Mouse (Mus musculus): Measurements from ENCODE around the gene Vmn1r78. TPM values are rescaled to one million over a fixed set of nuclear protein-coding genes. Genes with fewer than 3 reads are reported as not detected.
"Not testable (repeated sequence)": the region's sequence is repeated elsewhere in the genome, so short reads cannot be mapped to it uniquely, and the experiment has no call there.

Vmn1r78 gene
- polyA plus RNA-seq (2015; fragmentation: Nextera tagmentation; extraction: Ambion mirVana): not detected in 2 replicates

DNA sequence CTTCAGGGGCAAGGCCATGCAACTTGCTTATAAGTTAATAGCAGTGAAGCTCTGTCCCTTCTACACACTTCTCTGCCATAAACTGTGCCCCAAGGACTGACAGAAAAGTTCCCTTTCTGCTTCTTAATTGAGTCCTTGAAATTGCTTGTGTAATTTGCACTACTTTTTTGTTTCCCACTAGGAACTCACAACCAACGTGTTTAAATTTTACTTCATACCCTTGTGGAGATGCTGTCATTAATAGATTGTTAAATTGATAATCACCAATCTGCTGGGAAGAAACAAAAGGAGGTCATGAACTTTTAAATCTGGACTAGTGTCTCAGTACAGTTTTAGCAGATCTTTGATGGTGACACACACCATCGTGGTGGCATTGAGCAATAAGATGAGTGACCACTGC is at the start of gene Vmn1r78:
Vmn1r78 (plus strand) TSS at position 301 of the 400 bp plus-strand sequence.
- Histone ChIP-seq H3K4me2 (no peak within 1 kb of the TSS), H3K27ac (replicated peaks) (no peak within 1 kb of the TSS), H3K9me3 (replicated peaks) (no peaks in the 10 kb centered on the region), H3K9ac (no peak within 1 kb of the TSS), H3K27me3 (no peaks in the 10 kb centered on the region), H3K4me3 (replicated peaks) (no peak within 1 kb of the TSS), H3K36me3 (replicated peaks) (no peaks in the 10 kb centered on the region), H3K4me1 (replicated peaks) (no peaks in the 10 kb centered on the region)
- no peak for ATAC-seq (ENCODE audit: insufficient read depth)
- WGBS (ENCODE audit: insufficient replicate concordance): 42% methylated on average over 2 of the region's 2 CpGs

- not testable (repeated sequence) for H3K4me1 ChIP-seq (replicated peaks); H3K4me2 ChIP-seq; H3K9ac ChIP-seq; ATAC-seq (ENCODE audit: insufficient read depth); H3K27me3 ChIP-seq; H3K9me3 ChIP-seq (replicated peaks); H3K4me3 ChIP-seq (replicated peaks); H3K27ac ChIP-seq (replicated peaks); H3K36me3 ChIP-seq (replicated peaks)
- WGBS (ENCODE audit: insufficient replicate concordance): 29% methylated on average over 1 of the region's 1 CpGs
Measured at GRCm38 (mm10) chr7:12156463-12156862, 6.4 kb downstream of the Vmn1r78 start.

- not testable (repeated sequence) for H3K27me3 ChIP-seq; H3K36me3 ChIP-seq (replicated peaks); ATAC-seq (ENCODE audit: insufficient read depth); H3K27ac ChIP-seq (replicated peaks); H3K9me3 ChIP-seq (replicated peaks); H3K9ac ChIP-seq; H3K4me2 ChIP-seq; H3K4me1 ChIP-seq (replicated peaks); H3K4me3 ChIP-seq (replicated peaks)
Measured at GRCm38 (mm10) chr7:12170979-12171378, 20.9 kb downstream of the Vmn1r78 start, which contains the start of gene Vmn1r79. TSS of gene Vmn1r79 (plus strand) at chr7:12171279.

DNA sequence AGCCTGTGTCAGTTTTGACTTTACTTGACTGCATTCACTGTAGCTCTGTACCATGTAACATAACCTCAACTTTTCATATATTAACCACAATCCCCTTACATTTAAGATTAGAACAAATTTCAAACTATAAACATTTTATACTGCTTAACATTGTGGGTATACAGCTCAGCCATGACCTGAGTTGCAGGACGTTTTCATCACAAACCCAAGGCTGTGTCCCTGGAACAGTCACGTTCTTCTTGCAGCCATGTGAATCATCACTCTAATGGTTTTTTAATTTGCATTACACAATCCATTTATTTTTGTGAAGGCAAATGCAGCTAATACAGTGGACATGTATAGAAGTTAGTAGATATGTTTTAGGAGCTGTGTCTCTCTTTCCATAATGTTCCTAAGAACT is 22.9 kb downstream of the Vmn1r78 start:
- H3K9ac ChIP-seq; H3K9me3 ChIP-seq (replicated peaks); H3K4me1 ChIP-seq (replicated peaks); ATAC-seq (ENCODE audit: insufficient read depth); H3K4me2 ChIP-seq; H3K4me3 ChIP-seq (replicated peaks); H3K36me3 ChIP-seq (replicated peaks); H3K27ac ChIP-seq (replicated peaks); H3K27me3 ChIP-seq: not testable (repeated sequence)
- WGBS (ENCODE audit: insufficient replicate concordance): 48% methylated on average over 2 of the region's 2 CpGs

DNA sequence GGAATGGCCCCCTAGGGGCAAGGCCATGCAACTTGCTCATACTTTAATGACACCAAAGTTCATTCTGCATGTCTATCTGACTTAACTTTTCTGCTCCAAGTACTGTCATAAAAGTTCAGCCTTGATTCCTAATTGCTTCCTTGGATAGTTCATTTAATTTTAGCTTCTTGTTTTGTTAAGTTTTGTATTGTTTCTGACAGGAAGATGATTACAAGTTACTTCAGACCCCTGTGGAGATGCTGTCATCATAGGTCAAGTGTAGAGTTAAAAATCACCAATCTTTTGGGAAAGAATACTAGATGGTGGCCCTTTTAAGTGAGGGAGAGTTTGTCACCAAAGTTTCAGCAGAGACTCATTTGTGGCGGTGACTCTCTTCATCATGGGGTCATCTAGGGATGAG is 38.9 kb downstream of the Vmn1r78 start, which contains the start of gene Vmn1r80:
Vmn1r80 (plus strand) TSS at position 301 of the 400 bp plus-strand sequence.
- Histone ChIP-seq H3K9ac (no peak within 1 kb of the TSS), H3K9me3 (replicated peaks) (no peaks in the 10 kb centered on the region), H3K4me3 (replicated peaks) (no peak within 1 kb of the TSS), H3K27me3 (no peaks in the 10 kb centered on the region), H3K4me2 (no peak within 1 kb of the TSS), H3K27ac (replicated peaks) (no peak within 1 kb of the TSS), H3K36me3 (replicated peaks) (no peaks in the 10 kb centered on the region), H3K4me1 (replicated peaks) (no peaks in the 10 kb centered on the region)
- ATAC-seq (ENCODE audit: insufficient read depth): no peak
- WGBS (ENCODE audit: insufficient replicate concordance): 50% methylated on average over 1 of the region's 1 CpGs

- ATAC-seq (ENCODE audit: insufficient read depth): no peak
- Histone ChIP-seq H3K4me3 (replicated peaks) (no peak overlapping the region), H3K27ac (replicated peaks) (no peak overlapping the region), H3K4me1 (replicated peaks) (no peaks in the 10 kb centered on the region), H3K9me3 (replicated peaks) (0 out of 2 replicates have a peak, but pooled peaks cover 3% of the 10 kb centered on the region), H3K36me3 (replicated peaks) (no peaks in the 10 kb centered on the region), H3K4me2 (no peak overlapping the region), H3K9ac (no peak overlapping the region), H3K27me3 (no peaks in the 10 kb centered on the region)
- whole genome bisulfite sequencing (ENCODE audit: insufficient replicate concordance): 44% methylated on average over 2 of the region's 2 CpGs
Measured at GRCm38 (mm10) chr7:12204141-12204540, 54.1 kb downstream of the Vmn1r78 start.

Other genes starting within 250 kb of the Vmn1r78 start
- not detected in 2 replicates for gene Vmn1r76, start 212.0 kb upstream of the Vmn1r78 start, polyA plus RNA-seq (2015; fragmentation: Nextera tagmentation; extraction: Ambion mirVana)
- not detected in 2 replicates for gene Vmn1r77, start 113.5 kb upstream of the Vmn1r78 start, polyA plus RNA-seq (2015; fragmentation: Nextera tagmentation; extraction: Ambion mirVana)
- not detected in 2 replicates for gene Vmn1r79, start 21.0 kb downstream of the Vmn1r78 start, polyA plus RNA-seq (2015; fragmentation: Nextera tagmentation; extraction: Ambion mirVana)
- gene Vmn1r80, start 39.0 kb downstream of the Vmn1r78 start, polyA plus RNA-seq (2015; fragmentation: Nextera tagmentation; extraction: Ambion mirVana): not detected in 2 replicates
- gene Vmn1r81, start 118.0 kb downstream of the Vmn1r78 start, polyA plus RNA-seq (2015; fragmentation: Nextera tagmentation; extraction: Ambion mirVana): not detected in 2 replicates
- gene Vmn1r82, start 150.2 kb downstream of the Vmn1r78 start, polyA plus RNA-seq (2015; fragmentation: Nextera tagmentation; extraction: Ambion mirVana): not detected in 2 replicates
- gene Vmn1r83, start 179.2 kb downstream of the Vmn1r78 start, polyA plus RNA-seq (2015; fragmentation: Nextera tagmentation; extraction: Ambion mirVana): not detected in 2 replicates
- gene Vmn1r84, start 219.0 kb downstream of the Vmn1r78 start, polyA plus RNA-seq (2015; fragmentation: Nextera tagmentation; extraction: Ambion mirVana): not detected in 2 replicates

Measured in liver, embryonic 15.5 days (tissue).